Mouse (Mus musculus): ENCODE data around the gene Trim46. TPM values are rescaled to one million over a fixed set of nuclear protein-coding genes. Genes with fewer than 3 reads are reported as not detected.

Trim46 gene
- polyA plus RNA-seq, 2 experiments, result 0.05 to 0.29 TPM

DNA sequence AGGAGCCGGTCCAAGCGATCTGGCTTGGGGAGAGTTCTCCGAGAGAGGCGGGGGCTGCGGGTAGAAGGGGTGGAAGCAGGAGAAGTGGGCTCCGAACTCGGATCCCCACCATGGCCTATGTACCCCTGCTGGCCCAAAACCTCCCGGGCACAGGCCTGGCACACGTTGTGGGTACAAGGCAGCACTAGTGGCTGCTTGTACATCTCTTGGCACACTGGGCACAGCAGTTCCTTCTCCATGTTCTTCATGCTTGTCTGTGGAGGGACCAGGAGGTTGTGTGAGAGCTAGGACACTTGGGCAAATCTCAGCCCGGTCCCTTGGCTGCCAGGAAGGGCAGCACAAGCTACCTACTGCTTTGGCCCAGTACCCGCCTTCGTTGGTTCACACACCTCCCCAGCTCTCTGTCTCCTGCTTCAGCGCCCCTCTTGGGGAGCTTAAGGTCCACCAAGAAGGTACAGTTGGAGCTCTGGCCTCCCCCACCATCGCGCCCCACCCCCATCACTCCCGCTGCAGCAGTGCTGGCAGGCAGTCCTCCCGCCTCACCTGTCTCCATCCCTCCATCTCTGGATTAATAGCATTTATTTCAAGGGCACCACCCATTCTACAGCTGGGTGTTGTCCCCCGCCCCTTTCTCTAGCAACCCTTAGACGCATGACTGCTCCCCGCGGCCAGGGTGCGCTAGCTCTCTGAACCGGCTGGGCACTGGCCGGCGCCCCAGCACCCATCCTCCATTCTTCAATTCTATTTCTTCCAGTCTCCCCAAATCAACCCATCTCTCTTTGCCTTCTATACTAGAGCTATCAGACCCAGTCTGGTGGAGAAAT is 1.7 kb downstream of the Trim46 start:
- Histone ChIP-seq H3K4me1 (replicated peaks; ENCODE audit: control insufficient read depth in 2 of 2, insufficient read depth in 2 of 2, low read length in 1 of 2) (peaks cover 3 to 9% of the 10 kb centered on the region in 2 experiments), H3K36me3 (replicated peaks; ENCODE audit: control insufficient read depth, insufficient read depth, low read depth) (no peaks in the 10 kb centered on the region), H3K9ac (replicated peaks) (no peak overlapping the region), H3K9me3 (ENCODE audit: control insufficient read depth, low read length) (no peaks in the 10 kb centered on the region), H3K27me3 (ENCODE audit: control insufficient read depth, insufficient read depth, low read length) (peaks cover 20% of the 10 kb centered on the region), H3K27ac (no peak overlapping the region), H3K4me2 (ENCODE audit: low read depth) (peak overlapping the region; percentile 41), H3K4me3 (ENCODE audit: insufficient read depth in 1 of 2, low read depth in 2 of 2, low read length in 2 of 2) (peak overlapping the region in 1 of 2 experiments; percentile 18; a peak in 1 of 4 replicates)
- no peak for DNase-seq (ENCODE audit: low read depth in 3 of 3, low spot score in 3 of 3)
- TF ChIP-seq EP300 (IDR thresholded peaks at IDR 0.05; ENCODE audit: low read depth) (no peak), CTCF (IDR thresholded peaks at IDR 0.05; ENCODE audit: low read depth) (peak; percentile 20; the same call in 1 of the 2 replicates)
- 25% methylated on average over 25 of the region's 25 CpGs for WGBS (ENCODE audit: insufficient replicate concordance)
- no peak for ATAC-seq (ENCODE audit: insufficient read depth)

DNA sequence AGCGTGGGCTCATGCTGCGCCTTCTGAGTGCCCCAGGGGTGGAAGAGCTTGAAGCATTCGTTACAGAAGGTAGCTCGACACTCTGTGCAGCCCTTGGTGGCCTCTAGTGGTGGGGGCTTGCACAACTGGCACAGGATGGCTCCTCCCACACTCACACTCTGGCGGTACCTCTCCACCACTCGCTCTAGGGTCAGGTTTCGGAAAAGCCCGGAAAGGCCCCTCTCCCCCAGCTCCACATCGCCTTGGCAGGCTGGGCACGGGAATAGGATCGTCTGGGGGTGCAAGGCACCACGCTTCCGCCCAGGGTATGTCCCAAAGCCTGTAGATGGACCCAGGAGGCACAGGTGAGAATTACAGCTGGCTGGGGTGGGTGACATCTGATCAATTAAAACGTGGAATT is 2.5 kb downstream of the Trim46 start:
- H3K27me3 ChIP-seq (ENCODE audit: control insufficient read depth, insufficient read depth, low read length), result peaks cover 20% of the 10 kb centered on the region
- DNase-seq (ENCODE audit: low read depth in 3 of 3, low spot score in 3 of 3) (no peak), ATAC-seq (ENCODE audit: insufficient read depth) (no peak)
- H3K4me1 ChIP-seq (replicated peaks; ENCODE audit: control insufficient read depth in 2 of 2, insufficient read depth in 2 of 2, low read length in 1 of 2), result peaks cover 3 to 9% of the 10 kb centered on the region in 2 experiments
- no peak overlapping the region for H3K9ac ChIP-seq (replicated peaks)
- WGBS (ENCODE audit: insufficient replicate concordance), result 23% methylated on average over 14 of the region's 14 CpGs
- no peak for TF ChIP-seq EP300 (IDR thresholded peaks at IDR 0.05; ENCODE audit: low read depth)
- TF ChIP-seq CTCF (IDR thresholded peaks at IDR 0.05; ENCODE audit: low read depth), result peak; percentile 62
- no peak overlapping the region for H3K4me2 ChIP-seq (ENCODE audit: low read depth)
- no peak overlapping the region for H3K27ac ChIP-seq
- H3K4me3 ChIP-seq (ENCODE audit: insufficient read depth in 1 of 2, low read depth in 2 of 2, low read length in 2 of 2), result no peak overlapping the region
- no peaks in the 10 kb centered on the region for H3K9me3 ChIP-seq (ENCODE audit: control insufficient read depth, low read length)
- H3K36me3 ChIP-seq (replicated peaks; ENCODE audit: control insufficient read depth, insufficient read depth, low read depth), result no peaks in the 10 kb centered on the region

GRCm38 (mm10) chr3:89242331-89242895 is 3.7 kb downstream of the Trim46 start:
- ATAC-seq (ENCODE audit: insufficient read depth), result no peak
- H3K9me3 ChIP-seq (ENCODE audit: control insufficient read depth, low read length), result no peaks in the 10 kb centered on the region
- H3K4me2 ChIP-seq (ENCODE audit: low read depth), result no peak overlapping the region
- WGBS (ENCODE audit: insufficient replicate concordance), result 55% methylated on average over 9 of the region's 9 CpGs
- H3K9ac ChIP-seq (replicated peaks), result no peak overlapping the region
- no peak overlapping the region for H3K27ac ChIP-seq
- H3K27me3 ChIP-seq (ENCODE audit: control insufficient read depth, insufficient read depth, low read length), result peaks cover 20% of the 10 kb centered on the region
- H3K4me1 ChIP-seq (replicated peaks; ENCODE audit: control insufficient read depth in 2 of 2, insufficient read depth in 2 of 2, low read length in 1 of 2), result peaks cover 3 to 7% of the 10 kb centered on the region in 2 experiments
- no peak for TF ChIP-seq EP300 (IDR thresholded peaks at IDR 0.05; ENCODE audit: low read depth)
- TF ChIP-seq CTCF (IDR thresholded peaks at IDR 0.05; ENCODE audit: low read depth), result peak; percentile 79
- H3K36me3 ChIP-seq (replicated peaks; ENCODE audit: control insufficient read depth, insufficient read depth, low read depth), result no peaks in the 10 kb centered on the region
- peak in 2 of 3 experiments; percentile 44 for DNase-seq (ENCODE audit: low read depth in 3 of 3, low spot score in 3 of 3)
- H3K4me3 ChIP-seq (ENCODE audit: insufficient read depth in 1 of 2, low read depth in 2 of 2, low read length in 2 of 2), result no peak overlapping the region

GRCm38 (mm10) chr3:89238494-89238893 is 7.6 kb downstream of the Trim46 start:
- H3K4me1 ChIP-seq (replicated peaks; ENCODE audit: control insufficient read depth in 2 of 2, insufficient read depth in 2 of 2, low read length in 1 of 2), result no peaks in the 10 kb centered on the region
- H3K27ac ChIP-seq, result no peak overlapping the region
- H3K9me3 ChIP-seq (ENCODE audit: control insufficient read depth, low read length), result no peaks in the 10 kb centered on the region
- WGBS (ENCODE audit: insufficient replicate concordance), result 61% methylated on average over 10 of the region's 12 CpGs
- H3K9ac ChIP-seq (replicated peaks), result no peak overlapping the region
- no peaks in the 10 kb centered on the region for H3K27me3 ChIP-seq (ENCODE audit: control insufficient read depth, insufficient read depth, low read length)
- no peak overlapping the region for H3K4me3 ChIP-seq (ENCODE audit: insufficient read depth in 1 of 2, low read depth in 2 of 2, low read length in 2 of 2)
- no peaks in the 10 kb centered on the region for H3K36me3 ChIP-seq (replicated peaks; ENCODE audit: control insufficient read depth, insufficient read depth, low read depth)
- H3K4me2 ChIP-seq (ENCODE audit: low read depth), result no peak overlapping the region
- no peak for ATAC-seq (ENCODE audit: insufficient read depth)
- DNase-seq (ENCODE audit: low read depth in 3 of 3, low spot score in 3 of 3), result no peak
- TF ChIP-seq EP300 (IDR thresholded peaks at IDR 0.05; ENCODE audit: low read depth) (no peak), CTCF (IDR thresholded peaks at IDR 0.05; ENCODE audit: low read depth) (no peak)

DNA sequence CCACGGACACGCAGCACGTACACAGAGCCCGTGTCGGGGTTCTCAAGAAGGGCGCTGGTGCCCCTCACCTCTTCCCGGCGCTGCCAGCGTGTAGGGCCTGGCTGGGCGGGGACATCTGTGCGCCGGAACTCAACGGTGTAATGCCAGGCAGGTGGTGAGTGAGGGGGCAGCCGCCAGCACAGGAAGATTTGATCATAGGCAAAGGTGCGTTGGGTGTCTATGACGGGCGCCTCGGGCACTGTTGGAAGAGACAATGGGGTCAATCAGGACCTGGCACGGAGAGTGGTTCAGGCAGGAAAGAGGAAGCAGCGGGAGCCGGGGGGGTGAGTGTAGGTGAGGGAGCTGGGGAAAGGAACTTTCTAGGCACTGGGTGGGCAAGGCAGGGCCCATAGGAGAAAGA is 8.4 kb downstream of the Trim46 start:
- ATAC-seq (ENCODE audit: insufficient read depth), result no peak
- Histone ChIP-seq H3K27ac (no peak overlapping the region), H3K27me3 (ENCODE audit: control insufficient read depth, insufficient read depth, low read length) (no peaks in the 10 kb centered on the region), H3K4me2 (ENCODE audit: low read depth) (no peak overlapping the region), H3K9me3 (ENCODE audit: control insufficient read depth, low read length) (no peaks in the 10 kb centered on the region), H3K9ac (replicated peaks) (no peak overlapping the region), H3K4me1 (replicated peaks; ENCODE audit: control insufficient read depth in 2 of 2, insufficient read depth in 2 of 2, low read length in 1 of 2) (no peaks in the 10 kb centered on the region), H3K4me3 (ENCODE audit: insufficient read depth in 1 of 2, low read depth in 2 of 2, low read length in 2 of 2) (no peak overlapping the region), H3K36me3 (replicated peaks; ENCODE audit: control insufficient read depth, insufficient read depth, low read depth) (no peaks in the 10 kb centered on the region)
- DNase-seq (ENCODE audit: low read depth in 3 of 3, low spot score in 3 of 3), result no peak
- no peak for TF ChIP-seq EP300 (IDR thresholded peaks at IDR 0.05; ENCODE audit: low read depth)
- TF ChIP-seq CTCF (IDR thresholded peaks at IDR 0.05; ENCODE audit: low read depth), result no peak
- WGBS (ENCODE audit: insufficient replicate concordance), result 72% methylated on average over 21 of the region's 21 CpGs

Data from liver, embryonic 14.5 days (tissue).